Mouse (Mus musculus) CD4-positive helper T cell, adult 2 months (primary cell): ENCODE measurements around the gene Kif17.
A peak's percentile ranks its signal among the peaks of the same experiment; 100 is the strongest.

Experiments used
- DNase-seq: peaks from one replicate; pipeline ENCODE4 v3.0.0-alpha.2; 2012; ENCODE audit warnings: low read depth, missing footprints, low spot score

Kif17 gene

DNA sequence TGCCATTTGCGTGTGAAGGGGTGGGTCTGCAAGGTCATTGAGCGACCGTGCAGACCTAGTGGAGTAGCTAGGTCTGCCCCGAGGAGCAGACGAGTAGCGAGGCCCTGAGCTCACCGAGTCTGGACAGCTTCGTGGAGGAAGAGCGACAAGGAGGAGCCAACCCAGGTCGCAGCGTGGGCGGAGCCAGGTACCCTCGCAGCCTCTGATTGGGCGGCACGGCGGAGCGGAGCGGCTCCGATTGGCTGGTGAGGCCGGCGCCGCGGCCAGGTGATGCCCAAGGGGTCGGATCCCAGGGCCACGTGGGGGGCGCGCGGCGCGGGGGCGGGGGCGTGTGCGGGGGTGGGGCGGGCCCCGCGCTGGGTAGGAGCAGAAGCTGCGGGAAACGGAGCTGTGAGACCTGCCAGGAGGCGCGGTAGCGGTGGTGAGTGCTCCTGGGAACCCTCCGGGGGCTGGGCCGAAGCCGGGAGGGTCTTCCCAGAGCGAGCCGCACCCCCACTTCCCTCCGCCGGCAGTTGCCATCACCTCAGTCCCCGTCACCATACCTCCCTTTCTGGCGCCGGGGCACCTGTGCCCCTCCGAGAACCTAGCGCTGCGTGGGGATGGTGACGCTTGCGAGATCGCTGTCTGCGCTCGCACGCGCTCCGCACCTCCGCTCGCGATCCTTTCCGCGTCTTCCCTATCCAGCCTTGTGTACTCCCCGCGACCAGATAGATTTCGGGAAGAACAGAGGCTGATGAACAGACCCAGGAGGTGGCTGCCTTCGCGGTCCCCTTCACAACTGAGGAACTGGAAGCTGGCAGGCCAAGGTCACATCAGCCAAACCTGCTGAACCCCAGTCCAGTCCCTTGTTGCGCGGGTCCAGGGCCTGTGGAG is at the start of gene Kif17, which contains the start of gene Sh2d5:
Gene Kif17, plus strand, starts transcription at position 348 of the 873 bp plus-strand sequence.
Gene Sh2d5, plus strand, starts transcription at position 316 of the 873 bp plus-strand sequence.
- peak; percentile 83 for DNase-seq

DNA sequence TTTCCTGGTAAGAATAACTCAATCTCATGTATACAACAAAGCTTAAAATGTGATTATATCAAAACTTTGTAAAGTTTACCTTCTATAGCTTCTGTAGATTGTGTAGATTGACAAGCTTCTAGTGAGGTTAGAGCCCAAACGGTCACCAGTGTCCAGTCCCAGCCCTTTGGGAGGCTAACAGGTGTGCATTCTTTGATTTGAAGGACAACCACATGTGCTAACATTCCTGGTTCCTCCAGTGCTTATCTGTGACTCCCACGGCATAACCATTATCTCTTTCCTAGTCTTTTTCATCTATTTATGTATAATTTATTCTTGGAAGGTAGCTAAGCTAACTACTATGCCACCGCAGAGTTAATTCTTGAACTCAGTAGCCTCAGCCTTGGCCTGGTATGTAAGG is 49.5 kb upstream of the Kif17 start:
- no peak for DNase-seq

DNA sequence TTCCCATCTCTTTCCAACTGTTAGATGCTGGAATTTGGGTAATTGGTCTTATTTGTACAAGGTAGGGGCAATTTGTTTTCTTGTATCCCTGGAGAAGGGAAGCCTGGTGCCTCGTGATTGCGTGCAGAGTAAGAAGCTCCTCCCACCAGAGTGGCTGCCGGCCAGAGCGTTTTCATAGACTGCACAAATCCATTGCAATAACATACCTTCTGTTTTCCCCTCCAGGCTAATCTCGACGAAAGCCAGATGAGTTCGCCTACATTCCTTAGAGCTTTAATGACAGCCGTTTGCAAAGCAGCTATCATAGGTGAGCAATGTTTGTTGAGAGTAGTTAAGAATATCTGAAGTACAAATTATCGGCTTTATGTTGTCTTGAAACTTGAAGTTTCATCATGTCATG is 48.5 kb upstream of the Kif17 start:
- no peak for DNase-seq

DNA sequence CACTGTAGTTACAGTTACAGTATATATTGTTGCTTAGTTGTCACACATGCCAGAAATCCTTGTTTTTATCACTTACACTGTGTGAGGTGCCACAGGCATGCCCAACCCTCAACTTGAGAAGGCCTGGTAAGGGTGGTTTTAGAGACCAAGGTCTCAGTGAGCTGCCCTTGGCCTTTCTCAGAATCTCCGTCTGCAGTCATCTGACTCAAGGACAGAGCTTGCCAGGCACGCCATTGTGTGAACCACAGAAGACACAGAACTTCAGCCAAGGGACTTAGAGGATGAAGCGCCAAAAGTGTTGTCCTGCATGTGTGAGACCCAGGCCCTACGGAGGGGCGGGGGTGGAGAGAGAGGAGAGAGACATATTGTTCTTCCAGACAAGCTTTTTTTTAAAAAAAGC is 40.1 kb upstream of the Kif17 start:
- no peak for DNase-seq

DNA sequence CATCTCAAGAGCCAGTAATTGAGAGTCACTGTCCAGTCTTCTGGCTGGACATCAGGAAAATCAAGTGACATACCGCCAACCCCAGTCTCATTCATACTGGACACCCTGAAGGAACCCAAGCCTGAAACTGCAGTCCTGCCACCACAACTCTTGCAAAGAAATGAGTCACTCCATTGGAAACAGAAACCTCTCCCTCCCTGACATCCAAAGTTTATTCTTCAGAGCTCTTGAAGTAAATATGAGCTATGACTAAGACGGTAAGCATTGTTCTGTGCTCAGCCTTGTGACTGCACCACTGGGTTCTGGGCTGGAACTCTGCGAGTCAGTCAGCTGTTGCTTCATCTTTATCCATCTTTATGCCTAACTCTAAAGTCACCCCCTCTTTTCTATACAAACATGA is 36.4 kb upstream of the Kif17 start:
- no peak for DNase-seq

DNA sequence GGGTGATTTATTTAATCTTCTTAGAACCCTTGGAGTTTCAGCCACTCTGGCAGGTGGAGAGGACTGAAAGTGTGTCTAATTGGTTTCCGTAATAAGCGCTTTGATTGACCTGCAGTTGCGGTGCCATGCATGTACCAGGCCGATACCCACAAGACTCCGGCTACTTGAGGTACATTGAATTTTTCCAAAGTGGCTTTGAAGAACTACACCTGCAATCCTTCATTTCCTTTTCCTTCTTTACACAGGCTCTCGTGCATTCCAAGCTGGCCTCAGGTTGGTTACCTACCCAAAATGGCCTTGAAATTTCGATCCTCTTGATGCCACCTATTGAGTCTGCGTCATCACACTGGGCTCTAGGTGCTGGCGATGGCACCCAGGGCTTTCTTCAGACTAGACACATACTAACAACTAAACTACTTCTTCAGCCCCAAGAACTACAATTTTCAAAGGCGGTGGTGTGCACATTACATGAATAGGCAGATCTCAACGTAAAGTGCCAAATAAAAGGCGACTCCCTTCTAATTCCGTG is 34.5 kb upstream of the Kif17 start:
- no peak for DNase-seq

DNA sequence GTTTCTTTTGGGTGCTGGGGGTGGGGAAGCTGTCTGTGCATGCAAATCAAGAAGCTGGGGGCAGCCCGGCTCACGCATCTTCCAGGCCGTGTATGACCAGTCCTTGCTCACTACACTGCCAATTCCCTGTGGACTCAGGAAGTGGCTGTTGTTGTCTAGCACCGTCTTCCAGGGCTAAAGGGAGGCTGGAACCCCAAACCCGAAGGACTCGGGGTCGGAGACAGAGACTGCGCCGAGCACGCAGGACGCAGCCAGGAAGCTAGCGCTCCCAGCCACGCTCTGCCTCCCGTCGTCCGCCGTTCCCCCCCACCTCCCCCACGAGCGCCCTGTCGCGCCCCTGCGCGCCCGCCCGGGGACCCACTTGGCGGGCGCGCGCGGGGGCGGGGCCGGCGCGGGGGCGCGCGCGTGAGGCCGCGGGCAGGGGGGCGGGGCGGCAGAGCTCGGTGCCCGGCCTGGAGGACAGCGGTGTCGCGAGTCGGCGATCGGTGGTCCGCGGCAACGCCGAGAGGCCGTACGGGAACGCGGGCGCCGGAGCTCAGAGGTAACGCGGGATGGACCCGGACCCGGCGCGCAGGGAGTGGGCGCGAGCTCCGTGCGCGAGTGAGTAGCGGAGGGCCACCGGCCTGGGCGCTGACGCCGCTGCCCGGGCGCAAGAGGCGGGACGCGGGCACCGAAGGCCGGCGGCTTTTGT is 33.9 kb upstream of the Kif17 start, which contains the start of gene Hp1bp3:
Gene Hp1bp3, plus strand, starts transcription at position 97 of the 691 bp plus-strand sequence.
- DNase-seq = peak; percentile 87

DNA sequence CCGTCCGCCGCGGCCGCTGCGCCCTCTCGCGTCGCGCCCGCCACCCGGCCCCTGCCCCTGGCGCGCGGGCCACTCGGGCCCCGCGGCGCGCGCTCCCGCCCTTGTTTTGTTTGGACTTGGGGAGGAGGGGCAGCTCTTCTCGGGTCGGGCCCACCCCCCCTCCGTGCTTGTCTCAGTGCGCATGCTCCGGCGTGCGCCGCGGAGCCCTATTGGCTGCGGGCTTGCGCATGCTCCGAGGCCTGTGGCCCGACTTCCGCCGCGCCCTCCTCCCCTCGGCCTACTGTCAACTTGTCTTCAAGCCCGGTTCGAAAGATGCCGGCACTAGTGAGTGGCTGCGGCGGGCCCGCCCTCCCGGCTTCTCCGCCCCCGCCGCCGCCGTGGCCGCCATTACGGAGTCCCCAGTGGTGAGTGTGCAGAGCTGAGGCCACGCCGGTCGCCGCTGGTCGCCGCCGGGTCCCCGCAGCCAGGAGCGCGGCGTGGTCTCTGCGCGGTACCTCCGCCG is 33.3 kb upstream of the Kif17 start:
- peak; percentile 99 for DNase-seq

DNA sequence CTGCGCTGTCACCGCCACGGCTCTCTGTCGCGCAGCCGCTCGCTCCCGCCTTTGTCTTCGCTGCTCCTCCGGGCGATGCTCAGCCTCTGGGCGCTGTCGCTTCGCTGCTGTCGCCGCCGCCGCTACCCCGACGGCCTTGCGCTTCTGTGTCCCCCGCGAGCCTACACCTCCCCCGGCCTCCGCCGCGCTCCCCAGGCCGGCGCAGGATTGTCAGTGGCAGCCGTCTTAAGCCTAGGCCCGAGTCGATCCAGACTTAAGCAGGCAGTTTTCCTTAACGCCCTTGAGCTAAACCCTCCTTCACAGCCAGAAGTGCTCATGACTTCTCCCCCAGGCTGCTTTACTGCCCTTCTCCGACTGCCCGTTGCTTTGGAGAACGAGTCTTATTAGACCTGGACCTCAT is 32.8 kb upstream of the Kif17 start:
- no peak for DNase-seq

DNA sequence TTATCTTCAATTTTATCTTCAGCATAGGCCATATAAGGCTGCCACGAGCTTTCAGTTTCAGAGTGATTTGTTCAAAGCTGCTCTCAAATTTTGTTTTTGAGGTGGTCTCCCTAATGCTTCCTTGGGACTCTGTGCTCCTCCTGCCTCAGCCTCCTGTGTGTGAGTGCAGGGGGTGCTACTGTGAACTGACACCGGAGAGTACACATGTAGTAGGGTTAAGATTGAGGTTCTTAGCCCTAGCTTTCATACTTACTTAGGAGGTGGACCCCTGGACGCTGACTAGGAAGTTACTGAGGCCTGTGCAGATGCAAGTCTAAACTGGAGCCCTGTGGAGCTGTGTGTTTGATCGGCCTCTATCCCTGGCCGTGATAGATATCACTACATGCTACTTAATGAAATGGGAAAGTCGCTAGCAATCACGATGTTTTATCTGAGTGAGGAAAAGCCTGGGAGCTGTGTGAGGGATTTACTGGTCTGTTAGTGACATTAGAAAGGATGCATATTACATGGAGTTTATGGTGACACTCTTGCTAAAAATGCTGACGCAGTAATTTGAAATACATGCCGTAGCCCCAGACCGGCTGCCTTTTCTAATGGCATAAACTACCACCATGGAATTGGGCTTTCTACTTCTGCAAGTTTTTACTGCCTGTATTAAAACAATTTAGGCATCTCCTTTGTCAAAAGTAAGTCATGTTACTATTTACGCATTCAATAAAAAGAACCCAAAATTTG is 32.1 kb upstream of the Kif17 start:
- DNase-seq = peak; percentile 36

DNA sequence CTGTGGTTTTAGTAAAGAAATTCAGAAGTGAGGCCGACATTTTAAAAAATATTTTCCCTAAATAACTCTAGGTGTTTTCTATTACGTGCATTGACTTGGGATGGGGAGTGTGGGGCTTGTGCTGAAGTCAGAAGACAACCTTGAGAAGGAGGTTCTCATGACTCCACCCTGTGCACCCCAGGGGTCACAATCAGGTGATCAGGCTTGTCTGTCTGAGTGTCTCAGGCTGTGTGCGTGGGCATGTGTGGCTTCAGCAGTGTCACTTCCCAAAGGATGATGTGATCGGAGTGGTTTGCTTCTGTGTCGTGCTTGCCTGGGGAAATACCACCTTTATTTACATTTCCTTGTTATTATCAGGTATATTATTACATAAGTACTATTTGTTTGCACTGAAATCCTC is 30.9 kb upstream of the Kif17 start:
- peak; percentile 60 for DNase-seq

DNA sequence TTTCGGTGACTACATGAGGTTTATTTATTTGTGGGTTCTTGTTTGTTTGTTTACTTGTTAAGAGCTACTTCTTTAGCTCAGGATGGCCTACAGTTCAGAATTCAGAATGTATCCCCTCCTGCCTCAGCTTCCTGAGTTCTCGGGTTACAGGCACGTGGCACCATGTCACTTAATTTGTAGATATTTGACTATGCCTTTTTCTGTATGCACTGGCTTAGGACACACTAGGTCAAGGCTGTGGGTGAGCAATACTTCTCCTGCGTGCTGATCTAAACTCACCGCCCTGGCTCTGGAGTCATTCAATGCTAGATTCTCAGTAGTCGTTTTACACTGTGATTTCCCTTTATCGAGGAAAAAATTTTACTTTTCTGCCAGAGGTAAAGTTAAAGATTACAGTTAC is 29.5 kb upstream of the Kif17 start:
- DNase-seq = no peak

DNA sequence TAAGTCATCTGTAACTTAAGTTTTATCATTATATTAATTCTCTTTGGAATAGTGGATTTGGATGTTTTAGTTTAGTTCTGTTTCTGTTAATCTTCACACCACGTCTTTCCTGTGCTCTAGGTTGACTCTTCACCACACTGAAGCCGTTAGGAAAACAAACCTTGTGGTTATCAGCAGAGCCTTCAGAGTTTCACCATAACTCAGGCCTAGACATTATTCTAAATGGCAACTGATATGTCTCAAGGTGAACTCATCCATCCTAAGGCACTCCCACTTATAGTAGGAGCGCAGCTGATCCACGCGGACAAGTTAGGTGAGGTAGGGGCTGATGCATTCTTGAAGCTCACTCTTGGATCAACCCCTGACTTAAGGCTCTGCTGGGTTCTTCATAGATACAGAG is 28.8 kb upstream of the Kif17 start:
- no peak for DNase-seq

DNA sequence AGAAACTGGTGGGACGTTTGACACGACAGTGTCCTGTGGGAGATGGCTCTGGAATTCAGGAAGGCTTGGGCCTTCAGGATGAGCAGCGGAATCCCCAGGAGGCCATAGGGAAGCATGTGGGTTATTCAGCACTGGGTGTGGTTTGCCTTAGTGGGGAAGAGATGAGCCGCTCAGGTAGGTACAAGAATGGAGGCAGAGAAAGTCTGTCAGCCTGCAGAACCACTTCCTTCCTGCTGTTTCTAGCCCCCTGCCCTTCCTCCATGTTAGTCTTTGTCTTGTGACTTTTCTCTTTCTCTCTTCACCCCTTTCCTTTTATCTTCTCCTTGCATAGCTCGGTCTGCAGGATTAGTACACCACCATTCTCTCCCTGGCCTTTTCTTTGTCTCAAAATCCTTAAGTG is 27.8 kb upstream of the Kif17 start:
- DNase-seq = peak; percentile 53

DNA sequence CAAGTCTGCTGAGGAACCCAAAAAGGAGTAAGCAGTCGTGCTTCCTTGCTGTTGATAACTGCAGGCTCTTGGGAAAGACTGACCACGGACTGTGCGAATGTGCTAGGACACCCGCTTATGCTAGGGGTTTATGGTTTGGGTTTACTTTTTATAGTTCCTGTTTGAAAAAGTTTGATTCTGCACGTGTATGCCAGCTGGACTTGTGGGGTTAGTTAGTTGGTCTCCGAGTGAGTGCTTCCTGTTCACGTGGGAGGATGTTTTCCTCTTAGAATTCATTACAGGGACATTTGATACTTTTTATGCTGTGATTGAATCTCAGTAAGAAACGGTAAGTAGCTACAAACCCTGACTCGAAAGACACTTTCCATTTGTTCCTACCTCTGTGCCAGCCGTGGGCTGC is 26.6 kb upstream of the Kif17 start:
- DNase-seq = peak; percentile 43

DNA sequence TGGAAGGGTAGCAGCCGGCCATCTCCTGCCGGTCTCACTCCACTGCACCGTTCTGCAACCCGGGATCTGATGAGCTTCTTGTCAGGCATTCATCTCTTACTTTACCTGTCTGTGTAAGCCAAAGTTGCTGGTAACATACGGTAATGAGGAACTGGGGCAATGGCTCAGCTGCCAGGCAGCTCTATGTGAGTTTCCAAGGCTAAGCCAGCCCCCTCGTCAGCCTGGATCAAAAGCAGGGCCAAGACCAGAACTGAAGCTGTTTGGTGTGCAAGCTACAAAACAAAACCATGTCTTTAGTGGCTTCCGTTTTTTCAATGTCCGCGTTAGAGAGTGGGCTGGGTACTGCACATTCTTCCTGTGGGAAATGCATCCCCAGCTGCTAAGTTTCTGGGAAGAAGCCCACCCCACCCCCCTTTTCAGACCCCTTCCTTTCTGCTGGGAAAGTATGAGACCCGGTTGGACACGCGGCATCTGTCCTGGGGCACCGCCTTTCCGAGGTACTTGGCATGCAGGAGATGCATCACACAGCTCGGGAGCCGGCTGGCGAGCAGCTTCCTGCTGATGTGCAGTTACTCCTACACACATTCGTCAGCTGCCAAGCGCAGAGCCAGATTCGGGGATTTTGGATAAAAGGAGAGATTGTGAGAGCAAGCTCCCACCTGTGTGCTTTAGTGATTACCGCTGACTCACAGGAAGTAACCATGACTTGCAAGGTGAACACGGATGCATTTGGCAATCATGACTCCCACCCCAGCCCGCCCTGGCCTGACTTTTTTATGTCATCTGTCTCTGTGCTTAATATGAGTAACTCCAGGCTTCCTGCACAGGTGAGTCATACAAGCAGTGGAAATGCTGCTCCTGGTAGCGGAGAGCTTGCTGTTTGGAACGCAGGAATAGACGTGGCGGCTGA is 3.2 kb upstream of the Kif17 start:
- DNase-seq = peak; percentile 23

DNA sequence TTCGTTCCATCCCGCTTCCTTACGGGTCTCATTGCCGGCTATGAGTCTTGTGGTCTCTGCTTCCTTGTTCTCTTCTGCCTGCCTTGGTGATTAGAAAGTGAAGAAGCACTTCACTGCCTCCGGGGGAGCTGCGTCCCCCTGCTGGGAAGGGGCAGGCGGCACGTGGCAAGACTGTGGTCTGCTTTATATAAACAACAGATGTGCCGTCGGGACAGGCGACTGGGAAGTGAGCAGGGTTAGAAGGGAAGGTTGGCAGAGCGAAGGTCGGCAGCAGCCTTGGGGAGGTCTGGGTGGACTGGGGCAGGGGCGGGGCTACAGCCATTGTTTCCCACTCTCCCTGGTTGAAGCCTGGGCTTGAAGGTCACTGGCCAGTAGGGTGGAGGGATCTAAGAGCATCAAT is 1.6 kb downstream of the Kif17 start:
- DNase-seq = peak; percentile 34

DNA sequence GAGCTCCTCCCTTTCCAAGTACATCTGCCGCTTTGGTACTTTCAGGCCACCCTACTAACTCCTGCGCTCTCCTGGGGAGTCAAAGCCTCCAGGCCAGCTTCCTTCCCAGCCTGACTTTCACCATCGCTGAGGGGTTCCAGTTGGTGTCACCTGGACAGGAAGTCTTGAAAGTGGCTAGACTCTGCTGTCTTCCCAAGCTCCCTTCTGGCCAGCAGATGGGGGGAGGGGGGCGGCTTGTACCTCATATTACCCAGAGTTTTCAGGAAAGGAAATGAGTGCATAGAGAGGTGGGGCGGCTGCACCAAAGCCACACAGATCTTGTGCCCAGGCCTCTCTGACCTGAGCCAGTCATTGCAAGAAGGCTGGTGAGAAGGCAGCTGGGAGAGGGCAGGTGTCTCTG is 2.0 kb downstream of the Kif17 start:
- DNase-seq = no peak

DNA sequence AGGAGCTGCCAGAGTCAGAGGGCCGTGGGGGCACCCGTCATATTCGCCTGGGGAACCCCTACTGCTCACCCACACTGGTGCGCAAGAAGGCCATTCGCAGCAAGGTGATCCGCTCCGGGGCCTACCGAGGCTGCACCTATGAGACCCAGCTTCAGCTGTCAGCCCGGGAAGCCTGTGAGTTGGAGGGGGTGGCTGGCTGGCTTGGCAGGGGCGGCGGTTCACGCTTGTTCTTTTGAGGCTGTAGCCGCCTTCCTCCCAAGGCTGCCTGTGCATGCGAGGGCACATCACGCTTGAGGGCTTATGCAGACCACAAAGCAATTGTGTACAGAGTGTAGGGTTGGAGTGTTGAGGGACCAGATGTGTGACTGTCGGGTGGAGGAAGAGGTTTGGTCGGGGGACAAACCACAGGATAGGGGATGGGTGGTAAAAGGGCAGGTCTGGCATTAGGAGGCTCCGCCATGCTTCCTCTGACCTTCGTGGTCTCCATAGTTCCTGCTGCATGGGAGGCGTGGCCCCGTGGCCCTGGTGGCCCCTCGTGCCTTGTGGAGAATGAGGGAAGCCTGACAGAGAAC is 7.0 kb downstream of the Kif17 start:
- DNase-seq = peak; percentile 44

DNA sequence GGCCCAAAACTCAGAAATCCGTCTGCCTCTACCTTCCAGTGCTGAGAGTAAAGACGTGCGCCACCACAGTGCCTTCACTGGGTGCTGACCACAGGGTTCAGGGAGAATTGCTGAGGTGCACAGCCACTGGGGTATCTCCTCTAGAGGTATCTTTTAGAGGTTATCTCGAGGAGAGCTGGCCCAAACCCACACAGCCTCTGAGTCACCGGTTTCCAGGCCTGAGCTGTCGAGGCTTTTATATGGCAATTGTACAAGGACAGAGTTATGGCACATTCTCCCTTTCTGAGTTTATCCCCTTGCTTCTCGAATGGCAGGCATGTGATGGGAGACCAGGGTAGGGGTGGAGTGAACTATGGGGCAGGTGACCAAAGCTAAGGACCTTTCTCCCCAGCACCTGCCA is 8.4 kb downstream of the Kif17 start:
- DNase-seq = no peak
